Mouse (Mus musculus): ENCODE results near the gene Flt3. TPM values are rescaled to one million over a fixed set of nuclear protein-coding genes. Genes with fewer than 3 reads are reported as not detected.

The Flt3 gene
- polyA plus RNA-seq, 1 experiment from 2014 or later: 0.09 TPM

- Histone ChIP-seq H3K27me3 (no peaks in the 10 kb centered on the region), H3K4me2 (replicated peaks) (no peak overlapping the region), H3K4me3 (no peak overlapping the region), H3K36me3 (no peaks in the 10 kb centered on the region), H3K4me1 (no peaks in the 10 kb centered on the region), H3K27ac (replicated peaks) (no peak overlapping the region), H3K9ac (replicated peaks) (no peak overlapping the region), H3K9me3 (no peaks in the 10 kb centered on the region)
- 78% methylated on average over 16 of the region's 16 CpGs for WGBS
- no peak for ATAC-seq (replicated peaks)
Observed at GRCm38 (mm10) chr5:147365995-147366765, 34.1 kb downstream of the Flt3 start.

- H3K27ac ChIP-seq (replicated peaks): no peak overlapping the region
- no peaks in the 10 kb centered on the region for H3K36me3 ChIP-seq
- H3K4me2 ChIP-seq (replicated peaks): no peak overlapping the region
- no peak for ATAC-seq (replicated peaks)
- H3K4me3 ChIP-seq: no peak overlapping the region
- WGBS: 75% methylated on average over 12 of the region's 12 CpGs
- H3K4me1 ChIP-seq: no peaks in the 10 kb centered on the region
- H3K27me3 ChIP-seq: no peaks in the 10 kb centered on the region
- H3K9ac ChIP-seq (replicated peaks): no peak overlapping the region
- no peaks in the 10 kb centered on the region for H3K9me3 ChIP-seq
Observed at GRCm38 (mm10) chr5:147363054-147363453, 37.2 kb downstream of the Flt3 start.

- WGBS: 87% methylated on average over 11 of the region's 11 CpGs
- no peak for ATAC-seq (replicated peaks)
- Histone ChIP-seq H3K4me3 (no peak overlapping the region), H3K27ac (replicated peaks) (no peak overlapping the region), H3K27me3 (no peaks in the 10 kb centered on the region), H3K9ac (replicated peaks) (no peak overlapping the region), H3K9me3 (no peaks in the 10 kb centered on the region), H3K36me3 (no peaks in the 10 kb centered on the region), H3K4me2 (replicated peaks) (no peak overlapping the region), H3K4me1 (no peaks in the 10 kb centered on the region)
Observed at GRCm38 (mm10) chr5:147358481-147358880, 41.8 kb downstream of the Flt3 start.

DNA sequence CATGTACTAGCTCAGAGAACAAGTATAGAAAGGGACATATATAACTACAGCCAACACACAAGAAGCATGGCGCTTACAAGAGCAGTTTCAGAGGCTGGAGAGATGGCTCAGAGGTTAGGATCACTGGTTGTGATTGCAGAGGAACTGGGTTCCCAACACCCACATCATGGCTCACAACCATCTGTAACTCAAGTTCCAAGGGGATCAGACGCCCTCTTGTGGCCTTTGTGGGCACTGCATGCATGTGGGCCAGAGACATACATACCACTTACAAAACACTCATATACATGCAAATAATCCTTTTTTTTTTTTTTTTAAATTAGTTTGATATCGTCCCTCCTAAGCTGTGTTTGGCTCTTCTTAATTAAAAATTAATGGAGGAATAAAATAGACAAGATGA, 42.8 kb downstream of the Flt3 start:
- Histone ChIP-seq H3K27ac (replicated peaks) (no peak overlapping the region), H3K36me3 (no peaks in the 10 kb centered on the region), H3K4me2 (replicated peaks) (no peak overlapping the region), H3K9me3 (no peaks in the 10 kb centered on the region), H3K4me3 (no peak overlapping the region), H3K27me3 (no peaks in the 10 kb centered on the region), H3K9ac (replicated peaks) (no peak overlapping the region), H3K4me1 (no peaks in the 10 kb centered on the region)
- WGBS: 55% methylated on average over 3 of the region's 3 CpGs
- no peak for ATAC-seq (replicated peaks)

DNA sequence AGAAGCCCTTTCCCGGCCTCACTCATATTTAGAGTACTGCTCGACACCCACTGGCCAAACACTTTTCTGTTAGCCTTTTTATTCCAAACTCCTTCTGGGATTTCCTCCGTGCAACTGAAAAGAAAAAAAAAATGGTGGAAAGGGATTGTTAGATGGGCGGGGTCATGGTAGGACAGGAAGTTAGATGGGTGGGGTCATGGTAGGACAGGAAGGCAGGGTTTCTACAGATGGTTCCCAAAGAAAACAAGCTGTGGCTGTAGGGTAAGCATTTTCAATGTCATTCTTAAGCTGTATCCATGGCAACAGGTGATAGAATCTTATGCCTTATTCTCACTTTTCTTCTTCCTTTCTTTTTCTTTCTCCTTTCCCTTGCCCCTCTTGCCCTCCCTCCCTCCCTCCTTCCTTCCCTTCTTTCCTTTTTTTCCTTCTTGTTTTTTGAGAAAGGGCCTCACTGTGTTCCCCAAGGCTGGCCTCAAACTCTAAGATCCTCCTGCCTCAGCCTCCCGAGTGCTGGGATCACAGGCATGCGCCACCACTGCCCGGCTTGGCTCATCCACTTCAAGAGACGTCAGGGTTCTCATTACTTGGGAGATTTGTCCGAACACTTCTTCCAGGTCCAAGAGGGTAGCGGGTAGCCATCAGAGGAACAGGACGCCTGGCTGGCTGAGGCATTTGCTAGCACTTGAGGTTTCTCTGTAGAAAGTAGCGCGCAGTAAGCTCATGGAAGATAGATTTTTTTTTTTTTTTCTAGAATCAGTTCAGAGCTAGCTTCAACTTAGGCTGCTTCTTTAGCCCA, 43.8 kb downstream of the Flt3 start:
- WGBS: 92% methylated on average over 13 of the region's 13 CpGs
- H3K36me3 ChIP-seq: no peaks in the 10 kb centered on the region
- no peak overlapping the region for H3K9ac ChIP-seq (replicated peaks)
- no peaks in the 10 kb centered on the region for H3K4me1 ChIP-seq
- H3K27me3 ChIP-seq: no peaks in the 10 kb centered on the region
- H3K4me3 ChIP-seq: no peak overlapping the region
- no peaks in the 10 kb centered on the region for H3K9me3 ChIP-seq
- H3K27ac ChIP-seq (replicated peaks): no peak overlapping the region
- no peak for ATAC-seq (replicated peaks)
- no peak overlapping the region for H3K4me2 ChIP-seq (replicated peaks)

DNA sequence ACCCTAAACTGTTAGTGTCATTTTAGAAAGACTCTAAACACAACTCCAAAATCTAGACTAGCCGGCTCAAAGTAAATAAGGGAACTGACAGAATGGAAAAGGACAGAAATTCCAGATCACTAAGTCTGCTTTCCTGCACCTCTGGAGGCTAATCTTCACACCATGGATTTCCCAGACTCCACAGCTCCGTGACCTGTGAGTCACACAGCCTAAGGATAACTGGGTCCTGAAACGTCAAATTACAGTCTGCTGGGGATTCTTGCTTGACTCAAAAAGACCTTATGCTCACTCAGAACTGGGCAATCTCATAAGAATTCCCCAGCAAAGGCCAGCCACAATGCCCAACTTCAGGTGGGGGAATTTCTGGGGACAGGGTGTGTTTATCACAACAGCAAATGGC, 44.5 kb downstream of the Flt3 start:
- Histone ChIP-seq H3K9ac (replicated peaks) (no peak overlapping the region), H3K4me3 (no peak overlapping the region), H3K27me3 (no peaks in the 10 kb centered on the region), H3K9me3 (no peaks in the 10 kb centered on the region), H3K4me2 (replicated peaks) (no peak overlapping the region), H3K4me1 (no peaks in the 10 kb centered on the region), H3K27ac (replicated peaks) (no peak overlapping the region), H3K36me3 (no peaks in the 10 kb centered on the region)
- WGBS: 87% methylated on average over 3 of the region's 3 CpGs
- ATAC-seq (replicated peaks): no peak

- no peaks in the 10 kb centered on the region for H3K4me1 ChIP-seq
- 76% methylated on average over 8 of the region's 8 CpGs for WGBS
- no peaks in the 10 kb centered on the region for H3K9me3 ChIP-seq
- no peak overlapping the region for H3K4me2 ChIP-seq (replicated peaks)
- no peak for ATAC-seq (replicated peaks)
- H3K27me3 ChIP-seq: no peaks in the 10 kb centered on the region
- no peaks in the 10 kb centered on the region for H3K36me3 ChIP-seq
- no peak overlapping the region for H3K4me3 ChIP-seq
- H3K9ac ChIP-seq (replicated peaks): no peak overlapping the region
- H3K27ac ChIP-seq (replicated peaks): no peak overlapping the region
Observed at GRCm38 (mm10) chr5:147354985-147355384, 45.3 kb downstream of the Flt3 start.

- Histone ChIP-seq H3K27me3 (no peaks in the 10 kb centered on the region), H3K27ac (replicated peaks) (no peak overlapping the region), H3K9ac (replicated peaks) (no peak overlapping the region), H3K4me1 (no peaks in the 10 kb centered on the region), H3K4me2 (replicated peaks) (no peak overlapping the region), H3K9me3 (no peaks in the 10 kb centered on the region), H3K4me3 (no peak overlapping the region), H3K36me3 (no peaks in the 10 kb centered on the region)
- 60% methylated on average over 17 of the region's 17 CpGs for WGBS
- no peak for ATAC-seq (replicated peaks)
Observed at GRCm38 (mm10) chr5:147354161-147354780, 46.0 kb downstream of the Flt3 start.

- Histone ChIP-seq H3K4me1 (no peaks in the 10 kb centered on the region), H3K27ac (replicated peaks) (no peak overlapping the region), H3K9ac (replicated peaks) (no peak overlapping the region), H3K9me3 (no peaks in the 10 kb centered on the region), H3K36me3 (no peaks in the 10 kb centered on the region), H3K4me2 (replicated peaks) (no peak overlapping the region), H3K4me3 (no peak overlapping the region), H3K27me3 (no peaks in the 10 kb centered on the region)
- WGBS: 92% methylated on average over 8 of the region's 8 CpGs
- ATAC-seq (replicated peaks): no peak
Observed at GRCm38 (mm10) chr5:147351931-147352330, 48.4 kb downstream of the Flt3 start.

DNA sequence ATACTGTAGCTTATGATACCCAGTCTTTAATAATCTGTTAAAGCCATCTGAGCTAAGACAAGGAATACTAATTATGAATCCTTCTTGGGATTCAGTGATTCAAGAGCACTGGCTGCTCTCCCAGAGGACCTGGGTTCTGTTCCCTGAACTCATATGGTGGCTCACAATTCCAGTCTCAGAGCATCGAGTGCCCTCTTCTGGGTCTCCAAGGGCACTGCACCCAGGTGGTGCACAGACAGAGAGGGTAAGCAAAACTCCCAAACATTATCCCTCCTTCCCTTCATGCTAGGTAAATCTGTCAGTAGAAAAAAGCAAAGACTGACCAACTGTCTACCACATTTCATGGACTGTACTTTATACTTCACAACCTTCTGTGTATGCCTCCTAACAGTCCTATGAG, 54.3 kb downstream of the Flt3 start:
- Histone ChIP-seq H3K27me3 (no peaks in the 10 kb centered on the region), H3K4me3 (no peak overlapping the region), H3K9me3 (no peaks in the 10 kb centered on the region), H3K27ac (replicated peaks) (no peak overlapping the region), H3K36me3 (no peaks in the 10 kb centered on the region), H3K4me1 (no peaks in the 10 kb centered on the region), H3K9ac (replicated peaks) (no peak overlapping the region), H3K4me2 (replicated peaks) (no peak overlapping the region)
- WGBS: 80% methylated on average over 1 of the region's 1 CpGs
- ATAC-seq (replicated peaks): no peak

DNA sequence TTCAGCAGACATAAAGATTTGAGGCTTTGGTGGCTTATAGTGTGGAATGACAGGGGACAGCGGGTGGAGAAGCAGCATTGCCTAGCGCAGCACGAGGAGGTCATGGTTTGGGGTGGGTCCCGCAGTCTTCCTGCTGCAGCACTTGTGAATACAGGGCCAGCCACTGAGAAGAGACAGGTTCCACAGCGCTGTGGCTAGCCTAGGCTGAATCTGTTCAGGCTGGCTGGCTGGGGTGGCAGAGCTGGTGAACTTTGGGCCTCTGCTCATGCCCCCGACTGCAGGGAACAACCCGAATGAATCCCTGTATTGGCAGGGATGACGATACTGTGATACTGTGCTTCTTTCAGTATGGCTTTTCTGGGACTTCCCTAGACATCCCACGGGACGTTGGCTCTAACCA, 56.4 kb downstream of the Flt3 start:
- H3K9me3 ChIP-seq: no peaks in the 10 kb centered on the region
- H3K27me3 ChIP-seq: no peaks in the 10 kb centered on the region
- H3K4me3 ChIP-seq: no peak overlapping the region
- ATAC-seq (replicated peaks): no peak
- no peak overlapping the region for H3K27ac ChIP-seq (replicated peaks)
- no peaks in the 10 kb centered on the region for H3K4me1 ChIP-seq
- no peak overlapping the region for H3K4me2 ChIP-seq (replicated peaks)
- no peak overlapping the region for H3K9ac ChIP-seq (replicated peaks)
- WGBS: 89% methylated on average over 10 of the region's 10 CpGs
- H3K36me3 ChIP-seq: no peaks in the 10 kb centered on the region

- Histone ChIP-seq H3K36me3 (no peaks in the 10 kb centered on the region), H3K9ac (replicated peaks) (no peak overlapping the region), H3K27ac (replicated peaks) (no peak overlapping the region), H3K4me1 (no peaks in the 10 kb centered on the region), H3K9me3 (no peaks in the 10 kb centered on the region), H3K4me3 (no peak overlapping the region), H3K27me3 (no peaks in the 10 kb centered on the region), H3K4me2 (replicated peaks) (no peak overlapping the region)
- ATAC-seq (replicated peaks): no peak
- 89% methylated on average over 6 of the region's 6 CpGs for WGBS
Observed at GRCm38 (mm10) chr5:147342901-147343300, 57.4 kb downstream of the Flt3 start.

Data from forebrain, embryonic 15.5 days (tissue).